Comparison of ENCODE assay signal across 8 mouse cellular contexts in the genomic region with DNA sequence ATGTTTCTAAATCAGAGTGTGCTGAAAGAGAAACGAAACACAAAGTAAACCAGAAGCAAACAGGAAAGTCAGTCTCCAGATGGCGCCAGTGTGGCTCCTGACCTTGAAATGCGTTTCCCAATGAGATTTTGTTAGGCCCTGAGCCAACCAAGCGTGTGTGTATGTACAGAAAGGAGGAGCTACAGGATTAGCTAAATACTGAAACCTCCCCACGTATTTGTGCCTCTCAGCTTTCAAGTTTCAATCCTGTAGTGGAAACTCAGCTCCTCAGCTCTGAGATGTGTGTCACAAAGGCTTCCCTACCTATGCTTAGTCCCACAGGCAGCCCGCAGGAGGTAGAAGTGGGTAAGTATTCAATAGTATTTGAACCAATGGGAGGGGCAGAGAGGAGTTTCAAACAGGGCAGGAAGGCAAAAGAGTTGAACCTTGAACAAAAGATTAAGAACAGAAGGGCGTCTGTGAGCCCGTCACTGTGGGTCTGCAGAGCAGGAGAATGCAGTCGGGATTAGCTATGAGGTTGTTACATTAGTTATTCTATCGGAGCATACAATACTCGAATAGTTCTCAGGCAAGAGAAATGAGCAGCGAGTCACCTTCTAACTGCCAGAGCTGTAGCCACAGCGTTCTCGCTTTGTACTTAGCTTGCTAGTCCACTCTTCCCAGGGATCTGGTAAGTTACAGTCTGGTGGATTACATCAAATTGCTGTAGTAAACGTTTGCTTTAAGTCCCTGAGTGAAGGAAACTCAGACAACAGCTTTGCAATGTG. TPM values are rescaled to one million over a fixed set of nuclear protein-coding genes. Genes with fewer than 3 reads are reported as not detected.
DNase-seq lines count a peak whose midpoint lies in the region.

Gene Clec2d (plus strand): TSS at position 213 of the 767 bp plus-strand sequence.

- H3K4me1 ChIP-seq in hindbrain, embryonic 10.5 days (replicated peaks) = peaks cover 10% of the 10 kb centered on the region; the same call in 1 of the 2 replicates

- DNase-seq in R1 (ENCODE audit: low read depth, low spot score) = peak; percentile 84
- DNase-seq in cerebellum, adult 9-11 months = peak; percentile 4
- DNase-seq in frontal cortex, adult 2 months (ENCODE audit: extremely low spot score in 1 of 2, low spot score in 1 of 2) = peak; percentile 28 to 58
- DNase-seq in hindbrain, embryonic 10.5 days (ENCODE audit: low spot score) = peak; percentile 64
- DNase-seq in layer of hippocampus, adult 9-11 months = peak; percentile 64
- DNase-seq in lung, postnatal 14 days = peak; percentile 87
- DNase-seq in ovary, postnatal 36 days (ENCODE audit: low spot score) = peak; percentile 73
- DNase-seq in thymus, postnatal 14 days = peak; percentile 83

- 6% methylated on average over 15 of the region's 15 CpGs for WGBS in hindbrain, embryonic 10.5 days

- H3K9me3 ChIP-seq in hindbrain, embryonic 10.5 days = no peaks in the 10 kb centered on the region

- H3K36me3 ChIP-seq in hindbrain, embryonic 10.5 days = no peaks in the 10 kb centered on the region

- H3K27me3 ChIP-seq in hindbrain, embryonic 10.5 days (ENCODE audit: insufficient read depth, poor library complexity, severe bottlenecking) = no peaks in the 10 kb centered on the region

- H3K27ac ChIP-seq in hindbrain, embryonic 10.5 days = peak within 1 kb of the TSS; percentile 88

- H3K4me3 ChIP-seq in hindbrain, embryonic 10.5 days = peak within 1 kb of the TSS; percentile 46

RNA-seq across cellular contexts. Expression of gene Clec2d, which starts in this region (rescaled TPM):
- polyA plus RNA-seq in frontal cortex, adult 2 months (2012; rRNA removed) = 14.0 and 20.5 TPM in 2 replicates
- polyA plus RNA-seq in hindbrain, embryonic 10.5 days (2016; fragmentation: Nextera tagmentation; extraction: Ambion mirVana) = not detected in 2 replicates

Comparison
In these comparisons a context has a peak if more than half of its experiments do, and no peak if none do; other contexts are left out.
1. Peak in every context shown above with its lines: DNase-seq, H3K4me3 ChIP-seq and H3K27ac ChIP-seq.
2. RNA of gene Clec2d (polyA plus RNA-seq): 14.0 to 20.5 TPM in frontal cortex, adult 2 months; not detected in hindbrain, embryonic 10.5 days; every median in the first group is over 10 times any median in the second.
3. Peak in DNase-seq, H3K4me3 ChIP-seq and H3K27ac ChIP-seq in hindbrain, embryonic 10.5 days; RNA of the gene not detected or under 1 TPM.
4. DNase-seq: peak in every context shown above with its lines; median percentile 87 in lung, postnatal 14 days; 84 in R1; 83 in thymus, postnatal 14 days; 73 in ovary, postnatal 36 days; 64 in hindbrain, embryonic 10.5 days; 64 in layer of hippocampus, adult 9-11 months; 43 in frontal cortex, adult 2 months; 4 in cerebellum, adult 9-11 months.